Mouse (Mus musculus) forebrain, embryonic 12.5 days (tissue): ENCODE measurements around the gene Rxra. TPM values are rescaled to one million over a fixed set of nuclear protein-coding genes. Genes with fewer than 3 reads are reported as not detected.
A peak's percentile ranks its signal among the peaks of the same experiment; 100 is the strongest.

Experiments
- ATAC-seq: fragments of 200-750 bp; cut with Nextera tagmentation; 2 replicates; pipeline ENCODE4 v1.8.0; 2017; ENCODE audit warnings: moderate TSS enrichment; ENCODE audit not compliant: low FRiP score
- H3K27ac ChIP-seq: fragments of 300-500 bp; sonication (generic); 2 replicates; pipeline ENCODE4 v1.5.1; 2016; ENCODE audit warnings: mild to moderate bottlenecking
- H3K27me3 ChIP-seq: fragments of 300-500 bp; sonication (generic); 2 replicates; pipeline ENCODE4 v1.6.1; 2016; ENCODE audit warnings: mild to moderate bottlenecking
- H3K36me3 ChIP-seq: fragments of 300-500 bp; sonication (generic); replicated peaks from 2 replicates; pipeline ENCODE4 v1.6.1; 2016; ENCODE audit warnings: mild to moderate bottlenecking
- H3K4me1 ChIP-seq: fragments of 300-500 bp; sonication (generic); 2 replicates; pipeline ENCODE4 v1.6.1; 2016
- H3K4me2 ChIP-seq: fragments of 300-500 bp; sonication (generic); 2 replicates; pipeline ENCODE4 v1.6.1; 2016; ENCODE audit warnings: mild to moderate bottlenecking, moderate library complexity
- H3K4me3 ChIP-seq: fragments of 300-500 bp; sonication (generic); replicated peaks from 2 replicates; pipeline ENCODE4 v1.5.1; 2016; ENCODE audit warnings: mild to moderate bottlenecking
- H3K9ac ChIP-seq: fragments of 300-500 bp; sonication (generic); 2 replicates; pipeline ENCODE4 v1.6.1; 2016; ENCODE audit warnings: mild to moderate bottlenecking
- H3K9me3 ChIP-seq: fragments of 300-500 bp; sonication (generic); 2 replicates; pipeline ENCODE4 v1.6.1; 2016
- WGBS: fragments of 180-500 bp; shearing (Covaris S2); methylation state at CpG from one replicate; pipeline ENCODE4 v1.1.7; 2016; 5-methylcytosine and 5-hydroxymethylcytosine counted together
- polyA plus RNA-seq: library from polyadenylated mRNA; unstranded; fragments of >200 nt; fragmentation: Nextera tagmentation; extraction: Ambion mirVana; gene quantifications from 2 replicates; pipeline ENCODE4 v1.2.1, GENCODE M21; 2016

Rxra gene
- polyA plus RNA-seq, 1 experiment from 2014 or later = 7.8 TPM

- no peak overlapping the region for H3K27ac ChIP-seq
- H3K9me3 ChIP-seq = no peaks in the 10 kb centered on the region
- no peak overlapping the region for H3K4me2 ChIP-seq
- H3K9ac ChIP-seq = no peak overlapping the region
- H3K4me3 ChIP-seq = no peak overlapping the region
- 0 out of 2 replicates have a peak, but pooled peaks cover 7% of the 10 kb centered on the region for H3K27me3 ChIP-seq
- 68% methylated on average over 13 of the region's 13 CpGs for WGBS
- H3K36me3 ChIP-seq = no peaks in the 10 kb centered on the region
- no peak for ATAC-seq
- peaks cover 25% of the 10 kb centered on the region for H3K4me1 ChIP-seq
Measured at GRCm38 (mm10) chr2:27730002-27730905, 54.0 kb downstream of the Rxra start.

GRCm38 (mm10) chr2:27733021-27733420 lies 56.8 kb downstream of the Rxra start:
- H3K4me1 ChIP-seq = peaks cover 25% of the 10 kb centered on the region
- H3K4me3 ChIP-seq = no peak overlapping the region
- no peak overlapping the region for H3K27ac ChIP-seq
- H3K4me2 ChIP-seq = no peak overlapping the region
- ATAC-seq = no peak
- no peaks in the 10 kb centered on the region for H3K9me3 ChIP-seq
- no peaks in the 10 kb centered on the region for H3K27me3 ChIP-seq
- H3K36me3 ChIP-seq = peaks cover 7% of the 10 kb centered on the region
- H3K9ac ChIP-seq = no peak overlapping the region
- WGBS = 66% methylated on average over 2 of the region's 2 CpGs

- no peaks in the 10 kb centered on the region for H3K9me3 ChIP-seq
- H3K27ac ChIP-seq = no peak overlapping the region
- no peaks in the 10 kb centered on the region; the same call in 1 of the 2 replicates for H3K27me3 ChIP-seq
- H3K4me3 ChIP-seq = no peak overlapping the region
- no peak overlapping the region for H3K4me2 ChIP-seq
- WGBS = 8% methylated on average over 1 of the region's 1 CpGs
- H3K4me1 ChIP-seq = peaks cover 31% of the 10 kb centered on the region
- no peak for ATAC-seq
- no peak overlapping the region for H3K9ac ChIP-seq
- peaks cover 7% of the 10 kb centered on the region for H3K36me3 ChIP-seq
Measured at GRCm38 (mm10) chr2:27734328-27734727, 58.1 kb downstream of the Rxra start.

GRCm38 (mm10) chr2:27734800-27735199 lies 58.6 kb downstream of the Rxra start:
- no peaks in the 10 kb centered on the region for H3K9me3 ChIP-seq
- H3K4me1 ChIP-seq = peaks cover 36% of the 10 kb centered on the region
- no peak overlapping the region for H3K4me2 ChIP-seq
- H3K4me3 ChIP-seq = no peak overlapping the region
- ATAC-seq = no peak
- no peak overlapping the region for H3K9ac ChIP-seq
- H3K27ac ChIP-seq = no peak overlapping the region
- no peaks in the 10 kb centered on the region; the same call in 1 of the 2 replicates for H3K27me3 ChIP-seq
- H3K36me3 ChIP-seq = peaks cover 7% of the 10 kb centered on the region
- 81% methylated on average over 2 of the region's 2 CpGs for WGBS

- Histone ChIP-seq H3K27ac (no peak overlapping the region), H3K27me3 (no peaks in the 10 kb centered on the region; the same call in 1 of the 2 replicates), H3K4me3 (no peak overlapping the region), H3K4me1 (peaks cover 49% of the 10 kb centered on the region), H3K4me2 (no peak overlapping the region), H3K9ac (no peak overlapping the region), H3K9me3 (no peaks in the 10 kb centered on the region), H3K36me3 (peaks cover 10% of the 10 kb centered on the region)
- ATAC-seq = no peak
- 78% methylated on average over 5 of the region's 5 CpGs for WGBS
Measured at GRCm38 (mm10) chr2:27736802-27737201, 60.6 kb downstream of the Rxra start.

GRCm38 (mm10) chr2:27738396-27738795 lies 62.2 kb downstream of the Rxra start:
- no peaks in the 10 kb centered on the region; the same call in 1 of the 2 replicates for H3K27me3 ChIP-seq
- H3K4me1 ChIP-seq = peaks cover 33% of the 10 kb centered on the region

GRCm38 (mm10) chr2:27740091-27740608 lies 63.9 kb downstream of the Rxra start:
- H3K4me3 ChIP-seq = no peak overlapping the region; the same call in 1 of the 2 replicates
- ATAC-seq = peak; percentile 81
- no peaks in the 10 kb centered on the region; the same call in 1 of the 2 replicates for H3K27me3 ChIP-seq
- peaks cover 14% of the 10 kb centered on the region for H3K36me3 ChIP-seq
- H3K4me1 ChIP-seq = peaks cover 32% of the 10 kb centered on the region
- no peaks in the 10 kb centered on the region for H3K9me3 ChIP-seq
- WGBS = 2% methylated on average over 16 of the region's 16 CpGs
- H3K9ac ChIP-seq = peak overlapping the region; percentile 26; the same call in 1 of the 2 replicates
- H3K27ac ChIP-seq = peak overlapping the region; percentile 54
- peak overlapping the region; percentile 35 for H3K4me2 ChIP-seq

More at GRCm38 (mm10) chr2:27738396-27738795, 62.2 kb downstream of the Rxra start:
- 81% methylated on average over 3 of the region's 3 CpGs for WGBS
- H3K4me3 ChIP-seq = no peak overlapping the region
- H3K36me3 ChIP-seq = peaks cover 14% of the 10 kb centered on the region
- no peak overlapping the region for H3K9ac ChIP-seq
- no peak for ATAC-seq
- no peak overlapping the region for H3K27ac ChIP-seq
- no peaks in the 10 kb centered on the region for H3K9me3 ChIP-seq
- H3K4me2 ChIP-seq = no peak overlapping the region

GRCm38 (mm10) chr2:27743177-27743576 lies 66.9 kb downstream of the Rxra start:
- no peak overlapping the region for H3K4me3 ChIP-seq
- H3K4me1 ChIP-seq = peaks cover 58% of the 10 kb centered on the region
- 71% methylated on average over 1 of the region's 1 CpGs for WGBS
- H3K27me3 ChIP-seq = no peaks in the 10 kb centered on the region; the same call in 1 of the 2 replicates
- no peak overlapping the region for H3K27ac ChIP-seq
- ATAC-seq = no peak
- H3K4me2 ChIP-seq = no peak overlapping the region
- peaks cover 8% of the 10 kb centered on the region; the same call in 1 of the 2 replicates for H3K36me3 ChIP-seq
- no peak overlapping the region for H3K9ac ChIP-seq
- no peaks in the 10 kb centered on the region for H3K9me3 ChIP-seq

- no peak overlapping the region for H3K4me2 ChIP-seq
- no peak overlapping the region for H3K27ac ChIP-seq
- no peaks in the 10 kb centered on the region; the same call in 1 of the 2 replicates for H3K27me3 ChIP-seq
- H3K9ac ChIP-seq = no peak overlapping the region
- WGBS = 85% methylated on average over 7 of the region's 7 CpGs
- peaks cover 55% of the 10 kb centered on the region for H3K4me1 ChIP-seq
- H3K4me3 ChIP-seq = no peak overlapping the region
- H3K9me3 ChIP-seq = no peaks in the 10 kb centered on the region
- H3K36me3 ChIP-seq = peaks cover 14% of the 10 kb centered on the region
- no peak for ATAC-seq
Measured at GRCm38 (mm10) chr2:27743863-27744611, 67.8 kb downstream of the Rxra start.

GRCm38 (mm10) chr2:27744612-27745351 lies 68.5 kb downstream of the Rxra start:
- Histone ChIP-seq H3K9ac (no peak overlapping the region), H3K4me1 (peaks cover 50% of the 10 kb centered on the region), H3K36me3 (peaks cover 21% of the 10 kb centered on the region), H3K9me3 (no peaks in the 10 kb centered on the region), H3K27me3 (no peaks in the 10 kb centered on the region; the same call in 1 of the 2 replicates), H3K4me2 (no peak overlapping the region), H3K4me3 (no peak overlapping the region), H3K27ac (no peak overlapping the region)
- 78% methylated on average over 13 of the region's 13 CpGs for WGBS
- no peak for ATAC-seq

GRCm38 (mm10) chr2:27745673-27746620 lies 69.7 kb downstream of the Rxra start:
- Histone ChIP-seq H3K9me3 (no peaks in the 10 kb centered on the region), H3K4me3 (no peak overlapping the region), H3K27me3 (no peaks in the 10 kb centered on the region; the same call in 1 of the 2 replicates), H3K4me1 (peaks cover 44% of the 10 kb centered on the region), H3K4me2 (no peak overlapping the region), H3K9ac (no peak overlapping the region), H3K27ac (peak overlapping the region; percentile 63), H3K36me3 (peaks cover 28% of the 10 kb centered on the region)
- no peak for ATAC-seq
- WGBS = 24% methylated on average over 18 of the region's 18 CpGs
